Mouse (Mus musculus): ENCODE data around the gene Foxd2.

Foxd2 gene

DNA sequence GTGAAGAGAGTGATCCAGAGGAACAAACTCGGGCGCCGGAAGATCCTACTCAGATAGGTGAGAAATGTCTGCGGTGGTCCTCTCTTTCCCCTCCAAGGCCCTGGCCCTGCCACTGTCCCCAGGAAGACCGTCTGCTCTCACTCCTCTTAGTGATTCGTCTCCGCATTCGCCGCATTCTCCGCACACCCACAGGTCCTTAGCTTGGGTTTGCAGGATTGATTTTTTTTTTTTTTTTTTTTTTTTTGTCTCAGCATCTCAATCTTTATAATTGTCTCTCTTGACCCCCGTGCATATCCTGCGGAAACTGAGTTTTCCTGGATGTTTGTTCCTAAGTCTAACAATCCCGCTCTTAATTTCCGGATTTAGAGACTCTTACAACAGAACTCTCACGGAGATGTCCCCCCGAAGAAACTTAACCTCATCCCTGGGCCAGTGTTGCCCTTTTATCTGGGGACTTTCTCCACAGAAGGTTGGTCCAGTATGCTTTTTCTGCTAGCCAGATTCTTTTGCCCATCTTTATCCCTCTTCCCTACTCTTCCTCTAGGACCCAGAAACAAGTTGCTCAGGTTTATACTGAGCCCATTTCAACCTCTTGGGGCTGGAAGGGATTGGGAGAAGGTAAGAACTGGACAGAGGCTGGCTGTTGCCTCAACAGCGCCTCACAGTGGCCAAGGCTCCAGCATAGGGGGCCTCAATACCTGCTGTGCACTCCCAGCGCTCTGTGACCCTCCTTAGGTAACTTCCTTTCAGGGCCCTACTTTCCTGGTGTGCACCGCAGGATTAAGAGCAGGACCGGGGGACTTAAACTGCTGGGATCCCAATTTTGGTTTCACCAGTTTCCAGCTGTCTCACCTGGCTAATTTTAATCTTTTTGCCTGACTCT, 1.2 kb upstream of the Foxd2 start:
- no peak for DNase-seq

GRCm38 (mm10) chr4:114907951-114908828, 483 bp downstream of the Foxd2 start:
- DNase-seq, result no peak

- no peak for DNase-seq
Observed at GRCm38 (mm10) chr4:114907056-114907917, 1.4 kb downstream of the Foxd2 start.

GRCm38 (mm10) chr4:114905969-114906680, 2.5 kb downstream of the Foxd2 start:
- no peak for DNase-seq

DNA sequence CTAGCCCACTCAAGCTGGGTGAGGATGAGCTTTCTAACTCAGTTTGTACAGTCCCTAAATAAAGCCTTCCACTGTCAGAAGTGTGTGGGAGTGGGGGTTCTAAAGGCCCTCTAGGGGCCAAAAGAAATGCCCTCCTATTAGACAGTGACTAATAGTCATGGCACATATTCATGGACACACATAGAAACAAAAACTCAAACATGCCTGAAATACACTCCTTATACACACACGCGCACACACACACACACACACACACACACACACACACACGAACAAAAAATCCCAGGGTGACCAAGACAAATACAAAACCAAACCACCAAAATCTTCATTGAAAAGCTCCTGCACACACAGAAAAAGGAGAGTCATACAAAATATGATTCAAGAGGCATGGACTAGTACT, 3.2 kb downstream of the Foxd2 start:
- DNase-seq, result no peak

DNA sequence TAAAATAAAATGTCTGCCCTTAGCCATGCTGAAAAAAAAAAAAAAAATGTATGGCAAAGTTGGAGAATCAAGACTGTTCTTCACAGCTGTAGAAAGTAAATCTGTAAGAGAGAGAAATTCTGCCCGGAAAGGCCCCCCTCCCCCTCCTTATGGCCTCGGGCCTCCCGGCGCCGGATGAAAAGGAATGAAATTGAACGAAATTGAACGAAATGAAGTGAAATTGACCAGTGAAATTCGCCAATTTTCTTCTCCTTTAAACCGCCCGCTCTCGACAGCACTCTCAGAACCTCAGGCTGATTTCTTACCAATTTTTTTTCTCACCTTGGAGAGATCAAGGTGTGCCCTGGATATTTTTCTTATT, 5.3 kb downstream of the Foxd2 start:
- no peak for DNase-seq

DNA sequence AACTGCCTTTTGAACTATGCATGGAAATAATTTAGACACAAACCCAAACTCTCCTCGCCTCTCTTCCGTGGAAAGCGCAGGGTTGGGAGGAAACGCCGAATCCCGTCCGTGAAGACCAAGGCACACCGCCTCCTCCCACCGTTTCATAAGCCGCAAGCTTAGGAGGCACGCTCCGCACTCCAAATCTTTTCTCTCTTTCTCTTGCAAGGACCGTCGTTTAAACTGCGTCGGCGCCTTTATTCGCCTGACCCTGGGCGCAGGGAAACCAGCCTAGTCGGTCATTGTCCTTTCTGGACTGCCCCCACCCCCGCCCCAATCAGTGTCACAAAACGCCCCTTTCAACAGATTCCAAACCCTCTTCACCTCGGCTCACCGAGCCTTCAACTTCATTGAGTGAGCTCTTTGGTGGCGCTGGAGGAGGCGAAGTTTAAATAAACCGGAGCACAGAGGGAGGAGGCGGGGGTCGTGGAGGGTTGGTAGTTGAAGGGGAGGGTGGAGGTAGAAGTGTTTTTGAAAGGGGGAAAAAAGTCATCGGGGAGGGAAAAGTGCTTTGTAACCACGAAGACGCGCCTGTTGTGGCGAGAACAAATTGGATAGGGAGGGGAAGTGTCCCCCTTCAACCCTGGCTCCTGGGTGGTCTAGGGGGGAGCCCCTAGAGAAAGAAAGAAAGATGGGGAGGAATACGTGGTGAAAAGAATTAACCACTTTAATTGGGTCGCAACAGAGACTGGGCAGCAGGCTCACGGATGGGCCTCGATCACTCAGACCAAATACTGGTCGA, 5.8 kb downstream of the Foxd2 start:
- DNase-seq, result no peak

- DNase-seq, result no peak
Observed at GRCm38 (mm10) chr4:114901643-114902351, 6.9 kb downstream of the Foxd2 start.

- no peak for DNase-seq
Observed at GRCm38 (mm10) chr4:114900866-114901642, 7.6 kb downstream of the Foxd2 start.

DNA sequence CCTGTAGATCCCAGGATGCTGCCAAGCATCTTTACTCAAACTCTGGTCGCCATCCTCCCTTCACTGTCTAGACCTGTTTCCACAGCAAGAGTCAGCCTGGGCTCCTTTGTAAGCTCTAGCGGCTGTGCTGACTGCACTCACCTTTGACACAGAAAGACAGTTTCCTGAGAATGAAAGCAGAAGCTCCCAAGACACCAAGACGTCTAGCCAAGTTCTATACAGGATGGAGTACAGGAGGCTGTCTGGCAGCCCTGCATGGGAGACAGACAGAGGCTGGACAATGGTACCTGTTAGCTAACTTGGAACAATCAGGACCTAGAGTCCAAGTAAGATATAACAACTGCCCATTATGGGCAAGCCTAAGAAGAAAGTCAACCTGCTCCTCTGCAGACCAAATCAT, 8.8 kb downstream of the Foxd2 start:
- no peak for DNase-seq

GRCm38 (mm10) chr4:114897853-114898252, 10.8 kb downstream of the Foxd2 start:
- no peak for DNase-seq

GRCm38 (mm10) chr4:114882232-114882631, 26.4 kb downstream of the Foxd2 start:
- DNase-seq, result no peak

- no peak for DNase-seq
Observed at GRCm38 (mm10) chr4:114876441-114876972, 32.2 kb downstream of the Foxd2 start.

DNA sequence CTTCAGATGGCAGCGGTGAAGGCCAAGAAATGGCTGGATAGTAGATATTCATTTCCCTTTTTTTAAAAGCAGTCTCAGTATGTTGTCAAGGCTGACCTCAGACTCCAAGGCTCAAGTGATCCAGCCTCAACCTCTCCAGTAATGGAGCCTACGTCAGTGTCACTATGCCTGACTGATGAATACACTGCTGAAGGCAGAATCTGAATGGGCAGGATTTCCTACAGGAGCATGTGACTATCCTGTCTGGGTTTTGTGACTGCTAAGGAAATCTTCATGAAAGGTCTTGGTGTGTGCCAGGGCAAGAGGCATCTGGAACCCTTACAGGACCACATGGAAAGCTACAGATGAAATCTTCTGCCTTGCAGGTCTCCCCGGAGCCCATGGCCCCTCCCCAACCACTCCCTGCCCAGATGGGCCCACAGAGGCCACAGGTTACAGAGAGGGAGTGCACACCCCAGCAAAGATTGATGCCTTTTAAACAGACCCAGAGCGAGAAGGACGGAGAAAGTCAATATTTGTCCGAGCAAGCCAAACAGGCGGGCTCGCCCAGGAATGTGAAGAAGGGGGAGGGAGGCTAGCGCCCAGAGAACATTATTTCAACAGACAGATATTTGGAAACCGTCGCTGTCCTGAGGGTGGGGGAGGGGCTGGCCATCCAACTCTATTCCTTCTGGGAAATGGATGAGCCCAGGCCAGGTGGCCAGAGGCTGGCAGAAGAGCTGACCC, 38.7 kb downstream of the Foxd2 start:
- DNase-seq, result no peak

- DNase-seq, result no peak
Observed at GRCm38 (mm10) chr4:114863166-114863565, 45.5 kb downstream of the Foxd2 start.

DNA sequence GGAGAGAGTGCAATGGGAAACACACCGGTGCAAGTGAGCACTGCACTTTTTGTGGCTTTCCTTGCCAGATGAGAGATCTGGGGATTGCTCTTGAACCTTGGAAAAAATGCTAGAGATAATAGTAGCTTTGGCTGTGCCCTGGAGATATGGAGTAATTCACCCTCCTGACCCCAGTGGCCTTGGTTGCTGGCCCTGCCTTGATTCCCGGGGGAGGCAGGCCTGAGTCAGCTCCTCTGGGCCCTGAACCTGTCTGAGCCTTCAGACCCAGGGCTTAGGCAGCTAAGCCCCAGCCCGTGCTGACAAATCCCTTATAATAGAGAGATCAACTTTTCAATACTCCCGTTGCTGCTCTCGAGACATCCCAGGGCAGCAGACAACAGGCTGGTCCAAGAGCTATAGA, 50.2 kb downstream of the Foxd2 start:
- DNase-seq, result no peak

All from cerebellum, adult 9-11 months (tissue).